29 mouse cellular contexts compared by ENCODE assay signal in genomic region chr12:104185046-104185445, GRCm38 (mm10). TPM values are rescaled to one million over a fixed set of nuclear protein-coding genes. Genes with fewer than 3 reads are reported as not detected.
A peak's percentile ranks its signal among the peaks of the same experiment; 100 is the strongest.
DNase-seq lines count a peak whose midpoint lies in the region; ATAC-seq and TF ChIP-seq lines count a peak whose summit lies in the region.
"Had no signal": no experiment of that assay in that cellular context is flagged by ENCODE, and none has a peak within 500 bp of the region (broad histone marks: within the 10 kb centered on the region; RNA-seq: fewer than 3 reads in every experiment).

No protein-coding gene starts in this region.

- no peaks in the 10 kb centered on the region for H3K27me3 ChIP-seq in liver, postnatal 0 days (ENCODE audit: insufficient read depth, low read length)
- H3K27me3 ChIP-seq in embryonic facial prominence, embryonic 10.5 days (replicated peaks; ENCODE audit: low read depth, poor library complexity, severe bottlenecking) = no peaks in the 10 kb centered on the region
- H3K27me3 ChIP-seq in limb, embryonic 11.5 days (ENCODE audit: control insufficient read depth, insufficient read depth, low read length) = no peaks in the 10 kb centered on the region
- H3K27me3 ChIP-seq: embryonic facial prominence, embryonic 12.5 days; forebrain, embryonic 12.5 days; forebrain, embryonic 15.5 days had no signal

- no peak for TF ChIP-seq EP300 in liver, postnatal 0 days (IDR thresholded peaks at IDR 0.05; ENCODE audit: low read depth)

- H3K9ac ChIP-seq in liver, postnatal 0 days (replicated peaks) = no peak overlapping the region
- no peak overlapping the region for H3K9ac ChIP-seq in limb, embryonic 11.5 days (ENCODE audit: low read length)
- H3K9ac ChIP-seq: embryonic facial prominence, embryonic 12.5 days; forebrain, embryonic 12.5 days; forebrain, embryonic 15.5 days; forebrain, postnatal 0 days had no signal

- intact Hi-C loops in heart, postnatal 36 days (cut with DNase I) = no loop called here

- H3K4me3 ChIP-seq in liver, postnatal 0 days (ENCODE audit: low read depth, low read length) = no peak overlapping the region
- H3K4me3 ChIP-seq in embryonic facial prominence, embryonic 10.5 days = no peak overlapping the region
- H3K4me3 ChIP-seq in limb, embryonic 11.5 days (ENCODE audit: low read depth, low read length) = no peak overlapping the region
- H3K4me3 ChIP-seq: embryonic facial prominence, embryonic 12.5 days; forebrain, embryonic 12.5 days; forebrain, embryonic 15.5 days had no signal

- no peak overlapping the region for H3K27ac ChIP-seq in liver, postnatal 0 days (ENCODE audit: low read depth)
- H3K27ac ChIP-seq in embryonic facial prominence, embryonic 10.5 days (replicated peaks) = no peak overlapping the region
- no peak overlapping the region for H3K27ac ChIP-seq in limb, embryonic 11.5 days (replicated peaks; ENCODE audit: low read depth, low read length)
- H3K27ac ChIP-seq: embryonic facial prominence, embryonic 12.5 days; forebrain, embryonic 12.5 days; forebrain, embryonic 15.5 days had no signal

- 65% methylated on average over 4 of the region's 4 CpGs for WGBS in liver, postnatal 0 days (ENCODE audit: insufficient replicate concordance)
- WGBS in embryonic facial prominence, embryonic 10.5 days = 86% methylated on average over 4 of the region's 4 CpGs
- WGBS in limb, embryonic 11.5 days = 76% methylated on average over 4 of the region's 4 CpGs

- no peak for TF ChIP-seq CTCF in liver, postnatal 0 days (IDR thresholded peaks at IDR 0.05; ENCODE audit: low read depth)

- H3K4me1 ChIP-seq in liver, postnatal 0 days (ENCODE audit: insufficient read depth) = no peaks in the 10 kb centered on the region
- no peaks in the 10 kb centered on the region for H3K4me1 ChIP-seq in embryonic facial prominence, embryonic 10.5 days
- no peaks in the 10 kb centered on the region for H3K4me1 ChIP-seq in limb, embryonic 11.5 days (ENCODE audit: control insufficient read depth, insufficient read depth, low read length)
- H3K4me1 ChIP-seq: embryonic facial prominence, embryonic 12.5 days; forebrain, embryonic 12.5 days; forebrain, embryonic 15.5 days had no signal

- H3K9me3 ChIP-seq in liver, postnatal 0 days (ENCODE audit: low read length) = no peaks in the 10 kb centered on the region
- H3K9me3 ChIP-seq in embryonic facial prominence, embryonic 10.5 days = no peaks in the 10 kb centered on the region
- H3K9me3 ChIP-seq in limb, embryonic 11.5 days (ENCODE audit: control insufficient read depth, low read length) = no peaks in the 10 kb centered on the region
- H3K9me3 ChIP-seq: embryonic facial prominence, embryonic 12.5 days; forebrain, embryonic 12.5 days; forebrain, embryonic 15.5 days had no signal

- no peak for ATAC-seq in liver, postnatal 0 days
- ATAC-seq in limb, embryonic 11.5 days (ENCODE audit: insufficient number of reproducible peaks, low FRiP score, low TSS enrichment, low read depth) = no peak
- ATAC-seq: activated CD4-positive, CD25-positive, alpha-beta regulatory T cell, adult 4 months; CD4-positive, CD25-positive, alpha-beta regulatory T cell, adult 4 months; forebrain, embryonic 15.5 days; forebrain, postnatal 0 days; Patski had no signal

- H3K4me2 ChIP-seq in liver, postnatal 0 days (ENCODE audit: low read depth, low read length) = no peak overlapping the region
- H3K4me2 ChIP-seq in limb, embryonic 11.5 days (ENCODE audit: low read depth, severe bottlenecking) = no peak overlapping the region
- H3K4me2 ChIP-seq: embryonic facial prominence, embryonic 12.5 days; forebrain, embryonic 12.5 days; forebrain, embryonic 15.5 days had no signal

- no peaks in the 10 kb centered on the region for H3K36me3 ChIP-seq in liver, postnatal 0 days (replicated peaks; ENCODE audit: insufficient read depth, low read length)
- no peaks in the 10 kb centered on the region for H3K36me3 ChIP-seq in embryonic facial prominence, embryonic 10.5 days (replicated peaks)
- no peaks in the 10 kb centered on the region for H3K36me3 ChIP-seq in limb, embryonic 11.5 days (ENCODE audit: control insufficient read depth, insufficient read depth, low read length)
- H3K36me3 ChIP-seq: embryonic facial prominence, embryonic 12.5 days; forebrain, embryonic 12.5 days; forebrain, embryonic 15.5 days; G1E had no signal

- peak; percentile 56 for DNase-seq in heart, adult 11 months
- no peak for DNase-seq in heart, postnatal 36 days
- peak; percentile 7 for DNase-seq in liver, postnatal 0 days
- no peak for DNase-seq in liver
- peak; percentile 1 for DNase-seq in embryonic facial prominence, embryonic 10.5 days (ENCODE audit: low spot score)
- peak; percentile 12 for DNase-seq in limb, embryonic 11.5 days (ENCODE audit: low spot score)
- no peak for DNase-seq in ovary, postnatal 14 days (ENCODE audit: low spot score)
- DNase-seq in cerebellum, adult 9-11 months = no peak
- DNase-seq: adrenal gland, adult 8-10 months; adrenal gland, postnatal 14 days; adrenal gland, postnatal 36 days; B cell, adult 2 months; cerebellum, adult 11-12 months; cerebellum, adult 2 months; cerebellum, adult 9-10 months; cerebellum, postnatal 14 days; cerebellum, postnatal 36 days; embryo, embryonic 11 days; forebrain, postnatal 0 days had no signal

RNA-seq across cellular contexts. Expression of gene Serpina3f, which starts 29.3 kb away (rescaled TPM):
- not detected for total RNA-seq in heart, postnatal 36 days (2021)
- polyA plus RNA-seq in liver, postnatal 0 days (2015; fragmentation: Nextera tagmentation; extraction: Ambion mirVana) = 2.5 and 4.1 TPM in 2 replicates
- polyA plus RNA-seq in embryonic facial prominence, embryonic 10.5 days (2016; fragmentation: Nextera tagmentation; extraction: Ambion mirVana) = 0.11 and 0.14 TPM in 2 replicates
- not detected in 2 replicates for polyA plus RNA-seq in limb, embryonic 11.5 days (2014; fragmentation: Nextera tagmentation; extraction: Ambion mirVana)
- total RNA-seq: forebrain, postnatal 0 days had no signal
- polyA plus RNA-seq: cerebellum, adult 2 months; G1E had no signal

RNA-seq across cellular contexts. Expression of gene Serpina3c, which starts 31.4 kb away (rescaled TPM):
- 1 to 10 TPM in 1 of 2 experiments, under 1 TPM in 1; 0.61 to 1.2 TPM for total RNA-seq in heart, postnatal 36 days (2021)
- 0.05 and 0.11 TPM in 2 replicates for polyA plus RNA-seq in liver, postnatal 0 days (2015; fragmentation: Nextera tagmentation; extraction: Ambion mirVana)
- polyA plus RNA-seq in embryonic facial prominence, embryonic 10.5 days (2016; fragmentation: Nextera tagmentation; extraction: Ambion mirVana) = not detected in 2 replicates
- not detected in 2 replicates for polyA plus RNA-seq in limb, embryonic 11.5 days (2014; fragmentation: Nextera tagmentation; extraction: Ambion mirVana)
- total RNA-seq: CH12.LX; common myeloid progenitor, adult 5-6 weeks; forebrain, postnatal 0 days had no signal
- polyA plus RNA-seq: activated CD4-positive, CD25-positive, alpha-beta regulatory T cell, adult 4 months; CD4-positive, CD25-positive, alpha-beta regulatory T cell, adult 4 months; embryonic facial prominence, embryonic 12.5 days; embryonic facial prominence, embryonic 14.5 days; forebrain, embryonic 12.5 days; forebrain, embryonic 15.5 days; forebrain, postnatal 0 days; G1E had no signal

RNA-seq across cellular contexts. Expression of gene Serpina3g, which starts 51.0 kb away (rescaled TPM):
- total RNA-seq in heart, postnatal 36 days (2021) = 1 to 10 TPM; 1.4 to 2.0 TPM
- 18.2 and 21.9 TPM in 2 replicates for polyA plus RNA-seq in liver, postnatal 0 days (2015; fragmentation: Nextera tagmentation; extraction: Ambion mirVana)
- 0.08 and 0.24 TPM in 2 replicates for polyA plus RNA-seq in embryonic facial prominence, embryonic 10.5 days (2016; fragmentation: Nextera tagmentation; extraction: Ambion mirVana)
- polyA plus RNA-seq in limb, embryonic 11.5 days (2014; fragmentation: Nextera tagmentation; extraction: Ambion mirVana) = 0.33 and 0.35 TPM in 2 replicates
- polyA plus RNA-seq: forebrain, embryonic 12.5 days; G1E had no signal

RNA-seq across cellular contexts. Expression of gene Serpina3b, which starts 57.2 kb away (rescaled TPM):
- total RNA-seq in heart, postnatal 36 days (2021) = not detected
- 0.65 and 0.73 TPM in 2 replicates for polyA plus RNA-seq in liver, postnatal 0 days (2015; fragmentation: Nextera tagmentation; extraction: Ambion mirVana)
- polyA plus RNA-seq in embryonic facial prominence, embryonic 10.5 days (2016; fragmentation: Nextera tagmentation; extraction: Ambion mirVana) = not detected in 2 replicates
- polyA plus RNA-seq in limb, embryonic 11.5 days (2014; fragmentation: Nextera tagmentation; extraction: Ambion mirVana) = not detected in 2 replicates
- total RNA-seq: CH12.LX; forebrain, postnatal 0 days had no signal
- polyA plus RNA-seq: activated CD4-positive, CD25-positive, alpha-beta regulatory T cell, adult 4 months; CD4-positive, CD25-positive, alpha-beta regulatory T cell, adult 4 months; cerebellum, adult 2 months; embryonic facial prominence, embryonic 12.5 days; embryonic facial prominence, embryonic 14.5 days; forebrain, embryonic 12.5 days; forebrain, embryonic 15.5 days; forebrain, postnatal 0 days; G1E; Patski had no signal

Comparison
In these comparisons a context has a peak if more than half of its experiments do, and no peak if none do; other contexts are left out.
1. DNase-seq: peak in heart, adult 11 months (single experiment), liver, postnatal 0 days (single experiment), embryonic facial prominence, embryonic 10.5 days (single experiment) and limb, embryonic 11.5 days (single experiment); none in heart, postnatal 36 days (0 of 2), liver (single experiment), ovary, postnatal 14 days (single experiment) and cerebellum, adult 9-11 months (single experiment).
2. RNA of gene Serpina3g, which starts 51.0 kb away (polyA plus RNA-seq): 18.2 to 21.9 TPM in liver, postnatal 0 days; 0.33 to 0.35 TPM in limb, embryonic 11.5 days and 0.08 to 0.24 TPM in embryonic facial prominence, embryonic 10.5 days; every median in the first group is over 10 times any median in the second.